Mouse (Mus musculus): ENCODE measurements around the gene Gm609. TPM values are rescaled to one million over a fixed set of nuclear protein-coding genes. Genes with fewer than 3 reads are reported as not detected.

Gm609 gene
- 2.2 TPM for polyA plus RNA-seq (2014; fragmentation: Illumina TruSeq; extraction: RNeasy Lipid Tissue Mini Kit (QIAGEN cat#74804))

GRCm38 (mm10) chr16:45492927-45493326 is at the start of gene Gm609:
Gene Gm609 (minus strand): TSS chr16:45492969.

DNA sequence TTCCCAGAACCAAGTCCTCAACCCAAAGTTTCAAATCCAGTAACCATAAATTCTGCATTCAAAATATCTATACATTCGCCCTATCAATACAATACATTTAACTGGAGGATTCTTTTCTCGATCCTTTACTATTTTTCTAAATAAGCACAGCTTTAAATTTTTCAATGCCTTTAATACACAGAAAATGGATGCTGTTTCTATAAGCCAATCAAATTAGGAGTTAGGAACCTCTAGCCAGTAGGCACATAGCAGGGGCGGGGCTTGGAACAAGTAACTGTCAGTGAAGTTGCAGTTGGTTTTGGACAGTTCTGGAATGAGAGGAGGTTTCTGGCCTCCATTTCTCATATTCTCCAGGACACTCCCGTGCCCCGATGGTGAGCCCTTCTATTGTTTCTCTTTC is 42.2 kb upstream of the Gm609 start, which contains the start of gene Slc9c1:
Slc9c1 (plus strand) TSS at position 301 of the 400 bp plus-strand sequence.

DNA sequence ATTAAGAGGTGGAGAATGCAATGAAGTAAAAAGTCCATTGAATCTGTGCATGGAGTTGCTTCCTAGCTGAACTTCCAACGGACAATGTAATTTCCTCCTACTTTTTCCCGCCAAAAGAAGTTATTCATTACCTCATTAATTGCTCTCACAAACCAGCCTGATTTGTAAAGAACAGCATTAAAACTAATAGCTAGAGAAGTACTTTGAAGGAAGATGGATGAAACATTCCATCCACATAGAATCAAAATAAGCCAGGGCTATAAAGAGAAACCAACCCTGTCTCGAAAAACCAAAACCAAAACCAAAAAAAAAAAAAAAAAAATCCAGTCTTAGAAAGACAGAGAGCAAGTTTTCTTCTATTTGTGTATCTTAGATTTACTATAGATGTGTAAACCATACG is 39.2 kb upstream of the Gm609 start, which contains the start of gene Gm17783:
Gm17783 (minus strand) TSS at position 101 of the 400 bp plus-strand sequence.

GRCm38 (mm10) chr16:45408425-45409063 is 84.2 kb downstream of the Gm609 start, which contains the start of gene Cd200:
Gene Cd200 (minus strand): TSS chr16:45409053.

Other genes starting within 250 kb of the Gm609 start
- 193 TPM for gene Cd200, start 83.9 kb downstream of the Gm609 start, polyA plus RNA-seq (2014; fragmentation: Illumina TruSeq; extraction: RNeasy Lipid Tissue Mini Kit (QIAGEN cat#74804))
- gene Gm17783, start 39.1 kb upstream of the Gm609 start, polyA plus RNA-seq (2014; fragmentation: Illumina TruSeq; extraction: RNeasy Lipid Tissue Mini Kit (QIAGEN cat#74804)), result not detected
- gene Slc9c1, start 42.3 kb upstream of the Gm609 start, polyA plus RNA-seq (2014; fragmentation: Illumina TruSeq; extraction: RNeasy Lipid Tissue Mini Kit (QIAGEN cat#74804)), result not detected
- 0.68 TPM for gene Gcsam, start 117.4 kb upstream of the Gm609 start, polyA plus RNA-seq (2014; fragmentation: Illumina TruSeq; extraction: RNeasy Lipid Tissue Mini Kit (QIAGEN cat#74804))
- not detected for gene BC016579, start 161.1 kb upstream of the Gm609 start, polyA plus RNA-seq (2014; fragmentation: Illumina TruSeq; extraction: RNeasy Lipid Tissue Mini Kit (QIAGEN cat#74804))
- not detected for gene Tmprss7, start 200.7 kb upstream of the Gm609 start, polyA plus RNA-seq (2014; fragmentation: Illumina TruSeq; extraction: RNeasy Lipid Tissue Mini Kit (QIAGEN cat#74804))
- not detected for gene Tagln3, start 231.6 kb upstream of the Gm609 start, polyA plus RNA-seq (2014; fragmentation: Illumina TruSeq; extraction: RNeasy Lipid Tissue Mini Kit (QIAGEN cat#74804))
- gene Abhd10, start 250.0 kb upstream of the Gm609 start, polyA plus RNA-seq (2014; fragmentation: Illumina TruSeq; extraction: RNeasy Lipid Tissue Mini Kit (QIAGEN cat#74804)), result 29.8 TPM

Measured in ovary, adult 10 weeks (tissue).